Mouse (Mus musculus): ENCODE measurements around the gene Rfk. TPM values are rescaled to one million over a fixed set of nuclear protein-coding genes. Genes with fewer than 3 reads are reported as not detected.

Gene Rfk
- polyA plus RNA-seq, 1 experiment from 2014 or later: 64.1 TPM

DNA sequence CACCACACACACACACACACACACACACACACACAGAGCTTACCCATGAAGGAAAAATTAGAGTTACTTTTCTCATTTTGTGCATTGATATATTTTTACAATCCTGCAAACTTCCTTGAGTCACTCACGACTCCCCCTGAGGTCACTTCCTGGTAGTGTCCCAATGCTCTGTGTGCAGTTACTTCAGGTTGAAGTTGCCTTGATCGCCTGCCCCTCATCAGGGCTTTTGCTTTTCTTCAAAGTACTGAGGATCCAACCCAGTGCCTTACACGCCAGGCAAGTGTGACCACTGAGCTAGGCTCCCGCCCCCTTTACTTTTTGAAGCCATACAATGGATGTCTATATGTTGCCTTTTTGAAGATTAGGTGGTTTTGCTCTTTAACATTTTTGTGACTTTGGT lies 6.1 kb downstream of the Rfk start:
- WGBS: 93% methylated on average over 4 of the region's 4 CpGs
- ATAC-seq (ENCODE audit: insufficient read depth): no peak
- peaks cover 36% of the 10 kb centered on the region for H3K36me3 ChIP-seq (ENCODE audit: insufficient read depth)
- no peaks in the 10 kb centered on the region for H3K27me3 ChIP-seq (ENCODE audit: insufficient read depth, low read length)
- H3K27ac ChIP-seq (ENCODE audit: low read depth): no peak overlapping the region
- no peak overlapping the region for H3K9ac ChIP-seq
- no peak overlapping the region for H3K4me2 ChIP-seq
- TF ChIP-seq CTCF (IDR thresholded peaks at IDR 0.05; ENCODE audit: low read depth): no peak
- H3K4me3 ChIP-seq (ENCODE audit: low read depth, low read length): no peak overlapping the region
- DNase-seq: no peak
- H3K4me1 ChIP-seq (ENCODE audit: insufficient read depth): 0 out of 2 replicates have a peak, but pooled peaks cover 3% of the 10 kb centered on the region
- H3K9me3 ChIP-seq (ENCODE audit: low read depth, low read length): no peaks in the 10 kb centered on the region

DNA sequence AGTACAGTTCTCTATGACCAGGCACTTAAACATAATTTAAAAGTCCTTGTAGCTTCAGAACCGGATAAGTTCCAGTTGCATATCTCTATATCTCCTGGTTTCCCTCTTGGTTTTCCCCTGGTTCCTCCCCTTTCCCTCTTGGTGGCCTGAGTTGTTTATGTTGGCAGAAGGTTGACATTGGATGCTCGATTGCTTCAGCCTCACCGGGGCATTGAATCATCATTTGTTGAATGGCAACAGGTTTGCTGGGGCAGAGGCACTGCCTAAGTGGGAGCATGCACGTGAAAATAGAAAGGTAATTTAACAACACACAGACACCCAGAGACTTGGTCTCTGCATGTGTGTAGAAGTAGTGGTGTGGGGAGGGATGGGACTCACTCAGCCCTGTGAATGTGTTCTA lies 6.7 kb downstream of the Rfk start:
- DNase-seq (no peak), ATAC-seq (ENCODE audit: insufficient read depth) (no peak)
- Histone ChIP-seq H3K4me2 (no peak overlapping the region), H3K27me3 (ENCODE audit: insufficient read depth, low read length) (no peaks in the 10 kb centered on the region), H3K9ac (no peak overlapping the region), H3K36me3 (ENCODE audit: insufficient read depth) (peaks cover 36% of the 10 kb centered on the region), H3K27ac (ENCODE audit: low read depth) (no peak overlapping the region), H3K9me3 (ENCODE audit: low read depth, low read length) (no peaks in the 10 kb centered on the region), H3K4me1 (ENCODE audit: insufficient read depth) (no peaks in the 10 kb centered on the region), H3K4me3 (ENCODE audit: low read depth, low read length) (no peak overlapping the region)
- 60% methylated on average over 4 of the region's 4 CpGs for WGBS
- no peak for TF ChIP-seq CTCF (IDR thresholded peaks at IDR 0.05; ENCODE audit: low read depth)

DNA sequence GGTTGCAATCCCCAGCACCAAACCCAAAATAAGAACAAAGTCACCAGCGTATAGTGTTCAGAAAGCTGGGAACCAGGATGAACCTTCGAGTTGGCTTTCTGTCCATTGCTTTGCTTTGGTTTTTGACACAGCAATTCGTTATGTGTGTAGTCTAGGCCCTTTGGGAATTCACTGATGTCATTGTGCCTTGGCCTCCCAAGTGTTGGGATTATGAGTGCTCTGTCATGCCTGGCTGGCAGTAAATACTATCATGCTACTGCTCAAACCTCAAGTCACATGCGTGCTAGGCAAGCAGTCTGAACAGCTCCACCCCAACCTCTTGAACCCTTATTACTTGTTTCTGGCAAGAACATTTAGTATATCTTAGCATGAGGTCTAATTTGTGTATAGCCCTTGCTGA lies 9.3 kb downstream of the Rfk start:
- WGBS: 82% methylated on average over 4 of the region's 4 CpGs
- Histone ChIP-seq H3K27me3 (ENCODE audit: insufficient read depth, low read length) (no peaks in the 10 kb centered on the region), H3K4me1 (ENCODE audit: insufficient read depth) (no peaks in the 10 kb centered on the region), H3K4me2 (no peak overlapping the region), H3K9ac (no peak overlapping the region), H3K27ac (ENCODE audit: low read depth) (no peak overlapping the region), H3K9me3 (ENCODE audit: low read depth, low read length) (no peaks in the 10 kb centered on the region), H3K36me3 (ENCODE audit: insufficient read depth) (peaks cover 23% of the 10 kb centered on the region), H3K4me3 (ENCODE audit: low read depth, low read length) (no peak overlapping the region)
- ATAC-seq (ENCODE audit: insufficient read depth) (no peak), DNase-seq (no peak)
- no peak for TF ChIP-seq CTCF (IDR thresholded peaks at IDR 0.05; ENCODE audit: low read depth)

- TF ChIP-seq CTCF (IDR thresholded peaks at IDR 0.05; ENCODE audit: low read depth): no peak
- H3K9me3 ChIP-seq (ENCODE audit: low read depth, low read length): no peaks in the 10 kb centered on the region
- H3K36me3 ChIP-seq (ENCODE audit: insufficient read depth): no peaks in the 10 kb centered on the region
- H3K4me3 ChIP-seq (ENCODE audit: low read depth, low read length): no peak overlapping the region
- H3K27me3 ChIP-seq (ENCODE audit: insufficient read depth, low read length): no peaks in the 10 kb centered on the region
- 79% methylated on average over 5 of the region's 5 CpGs for WGBS
- DNase-seq (no peak), ATAC-seq (ENCODE audit: insufficient read depth) (no peak)
- H3K4me2 ChIP-seq: no peak overlapping the region
- H3K4me1 ChIP-seq (ENCODE audit: insufficient read depth): no peaks in the 10 kb centered on the region
- no peak overlapping the region for H3K27ac ChIP-seq (ENCODE audit: low read depth)
- H3K9ac ChIP-seq: no peak overlapping the region
These were observed 13.0 kb downstream of the Rfk start for GRCm38 (mm10) chr19:17406823-17407222.

GRCm38 (mm10) chr19:17408591-17408990 lies 14.7 kb downstream of the Rfk start:
- H3K36me3 ChIP-seq (ENCODE audit: insufficient read depth): no peaks in the 10 kb centered on the region

GRCm38 (mm10) chr19:17409351-17409750 lies 15.5 kb downstream of the Rfk start:
- Histone ChIP-seq H3K4me1 (ENCODE audit: insufficient read depth) (no peaks in the 10 kb centered on the region), H3K9ac (no peak overlapping the region), H3K27me3 (ENCODE audit: insufficient read depth, low read length) (no peaks in the 10 kb centered on the region), H3K4me3 (ENCODE audit: low read depth, low read length) (no peak overlapping the region), H3K4me2 (no peak overlapping the region), H3K27ac (ENCODE audit: low read depth) (no peak overlapping the region), H3K9me3 (ENCODE audit: low read depth, low read length) (no peaks in the 10 kb centered on the region), H3K36me3 (ENCODE audit: insufficient read depth) (no peaks in the 10 kb centered on the region)
- DNase-seq (no peak), ATAC-seq (ENCODE audit: insufficient read depth) (no peak)
- no peak for TF ChIP-seq CTCF (IDR thresholded peaks at IDR 0.05; ENCODE audit: low read depth)
- WGBS: 53% methylated on average over 3 of the region's 3 CpGs

More at GRCm38 (mm10) chr19:17408591-17408990, 14.7 kb downstream of the Rfk start:
- TF ChIP-seq CTCF (IDR thresholded peaks at IDR 0.05; ENCODE audit: low read depth): no peak
- no peak for DNase-seq
- no peak for ATAC-seq (ENCODE audit: insufficient read depth)
- Histone ChIP-seq H3K4me3 (ENCODE audit: low read depth, low read length) (no peak overlapping the region), H3K4me2 (no peak overlapping the region), H3K27ac (ENCODE audit: low read depth) (no peak overlapping the region), H3K4me1 (ENCODE audit: insufficient read depth) (no peaks in the 10 kb centered on the region), H3K9me3 (ENCODE audit: low read depth, low read length) (no peaks in the 10 kb centered on the region), H3K9ac (no peak overlapping the region), H3K27me3 (ENCODE audit: insufficient read depth, low read length) (no peaks in the 10 kb centered on the region)

DNA sequence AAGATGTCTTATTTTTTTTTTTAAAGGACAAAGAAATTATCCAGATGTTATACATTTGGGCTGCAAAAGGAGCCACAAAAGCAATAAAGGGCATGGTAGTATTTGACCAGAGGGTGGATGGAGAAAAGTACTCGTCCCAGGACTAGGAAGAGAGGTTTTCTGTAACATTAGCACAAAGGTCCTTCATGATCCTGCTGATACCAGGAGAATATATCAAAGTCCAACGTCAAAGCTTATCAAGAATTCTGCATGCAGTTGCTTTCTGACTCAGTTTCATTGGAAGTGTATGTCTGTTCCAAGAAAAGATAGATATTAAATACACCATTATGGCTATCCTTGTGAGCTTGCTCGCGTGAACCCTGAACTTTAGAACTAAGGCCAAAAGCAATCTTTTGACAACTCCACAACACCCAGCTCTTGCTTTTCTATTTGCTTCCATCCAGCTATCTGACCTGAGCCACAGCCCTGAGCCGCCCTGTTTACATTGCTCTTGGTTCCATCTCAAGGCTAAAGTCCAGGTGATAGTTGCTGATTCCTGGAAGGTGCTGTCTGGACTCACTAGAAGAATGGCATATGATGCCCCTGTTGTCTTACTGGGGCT lies 16.7 kb downstream of the Rfk start:
- DNase-seq (no peak), ATAC-seq (ENCODE audit: insufficient read depth) (no peak)
- H3K4me3 ChIP-seq (ENCODE audit: low read depth, low read length): no peak overlapping the region
- TF ChIP-seq CTCF (IDR thresholded peaks at IDR 0.05; ENCODE audit: low read depth): no peak
- no peak overlapping the region for H3K27ac ChIP-seq (ENCODE audit: low read depth)
- 71% methylated on average over 5 of the region's 5 CpGs for WGBS
- no peak overlapping the region for H3K9ac ChIP-seq
- no peaks in the 10 kb centered on the region for H3K4me1 ChIP-seq (ENCODE audit: insufficient read depth)
- H3K36me3 ChIP-seq (ENCODE audit: insufficient read depth): no peaks in the 10 kb centered on the region
- H3K4me2 ChIP-seq: no peak overlapping the region
- no peaks in the 10 kb centered on the region for H3K27me3 ChIP-seq (ENCODE audit: insufficient read depth, low read length)
- no peaks in the 10 kb centered on the region for H3K9me3 ChIP-seq (ENCODE audit: low read depth, low read length)

Data from lung, embryonic 14.5 days (tissue).